Mouse (Mus musculus) forebrain, embryonic 11.5 days (tissue): ENCODE measurements around the gene Gm49361. TPM values are rescaled to one million over a fixed set of nuclear protein-coding genes. Genes with fewer than 3 reads are reported as not detected.

Experiments
- polyA plus RNA-seq: library from polyadenylated mRNA; unstranded; fragments of >200 nt; fragmentation: Nextera tagmentation; extraction: Ambion mirVana; gene quantifications from 2 replicates; pipeline ENCODE4 v1.2.1, GENCODE M21; 2014

The Gm49361 gene
- polyA plus RNA-seq, 1 experiment from 2014 or later, result not detected

Other genes starting within 250 kb of the Gm49361 start
- 1.1 and 1.3 TPM in 2 replicates for gene Il17d, start 221.3 kb downstream of the Gm49361 start, polyA plus RNA-seq
- 79.4 and 86.5 TPM in 2 replicates for gene Eef1akmt1, start 174.5 kb downstream of the Gm49361 start, polyA plus RNA-seq
- 35.6 and 39.1 TPM in 2 replicates for gene Xpo4, start 80.7 kb downstream of the Gm49361 start, polyA plus RNA-seq
- 14.0 and 16.6 TPM in 2 replicates for gene Lats2, start 12.3 kb upstream of the Gm49361 start, polyA plus RNA-seq
- gene Sap18, start 52.1 kb upstream of the Gm49361 start, polyA plus RNA-seq, result 24.1 and 25.9 TPM in 2 replicates
- gene Ska3, start 80.1 kb upstream of the Gm49361 start, polyA plus RNA-seq, result 55.9 and 63.3 TPM in 2 replicates
- 124 and 131 TPM in 2 replicates for gene Mrpl57, start 80.1 kb upstream of the Gm49361 start, polyA plus RNA-seq
- gene Zdhhc20, start 144.2 kb upstream of the Gm49361 start, polyA plus RNA-seq, result 54.6 and 62.2 TPM in 2 replicates